Mouse (Mus musculus) testis, adult 2 months (tissue): ENCODE measurements around the gene Bard1. TPM values are rescaled to one million over a fixed set of nuclear protein-coding genes. Genes with fewer than 3 reads are reported as not detected.

ENCODE experiments used
- H3K27ac ChIP-seq: fragments of 200-500 bp; 2 replicates; pipeline ENCODE4 v1.5.1; 2012; ENCODE audit warnings: low read depth, low read length; ENCODE audit not compliant: control insufficient read depth, insufficient read depth
- H3K27me3 ChIP-seq: fragments of 200-500 bp; 2 replicates; pipeline ENCODE4 v1.6.1; 2012; ENCODE audit warnings: mild to moderate bottlenecking, low read length, moderate library complexity; ENCODE audit not compliant: control insufficient read depth, insufficient read depth
- H3K36me3 ChIP-seq: fragments of 200-500 bp; 2 replicates; pipeline ENCODE4 v1.6.1; 2012; ENCODE audit warnings: mild to moderate bottlenecking, low read length; ENCODE audit not compliant: control insufficient read depth, insufficient read depth
- H3K4me1 ChIP-seq: fragments of 200-500 bp; 2 replicates; pipeline ENCODE4 v1.6.1; 2012; ENCODE audit warnings: low read length; ENCODE audit not compliant: control insufficient read depth, insufficient read depth
- H3K4me3 ChIP-seq: fragments of 200-500 bp; 2 replicates; pipeline ENCODE4 v1.5.1; 2012; ENCODE audit warnings: low read depth, mild to moderate bottlenecking, low read length, moderate library complexity, mixed read lengths; ENCODE audit not compliant: control insufficient read depth
- CTCF ChIP-seq: fragments of 200-500 bp; IDR thresholded peaks from 2 replicates; pipeline ENCODE4 v1.5.1; 2012; ENCODE audit warnings: low read depth, mild to moderate bottlenecking, inconsistent platforms, low read length, moderate library complexity; ENCODE audit not compliant: control insufficient read depth, insufficient read depth, insufficient replicate concordance
- POLR2A ChIP-seq: fragments of 200-500 bp; IDR thresholded peaks from 2 replicates; pipeline ENCODE4 v1.6.1; 2012; ENCODE audit warnings: low read depth, mild to moderate bottlenecking, inconsistent platforms, low read length, moderate library complexity; ENCODE audit not compliant: control insufficient read depth
- polyA plus RNA-seq: library from polyadenylated mRNA; depleted of rRNA; stranded (reverse); fragments of >200 nt; gene quantifications from 2 replicates; pipeline ENCODE4 v1.2.3, GENCODE M21; 2012; rRNA removed

Bard1 gene
- polyA plus RNA-seq, result 4.5 and 5.3 TPM in 2 replicates

DNA sequence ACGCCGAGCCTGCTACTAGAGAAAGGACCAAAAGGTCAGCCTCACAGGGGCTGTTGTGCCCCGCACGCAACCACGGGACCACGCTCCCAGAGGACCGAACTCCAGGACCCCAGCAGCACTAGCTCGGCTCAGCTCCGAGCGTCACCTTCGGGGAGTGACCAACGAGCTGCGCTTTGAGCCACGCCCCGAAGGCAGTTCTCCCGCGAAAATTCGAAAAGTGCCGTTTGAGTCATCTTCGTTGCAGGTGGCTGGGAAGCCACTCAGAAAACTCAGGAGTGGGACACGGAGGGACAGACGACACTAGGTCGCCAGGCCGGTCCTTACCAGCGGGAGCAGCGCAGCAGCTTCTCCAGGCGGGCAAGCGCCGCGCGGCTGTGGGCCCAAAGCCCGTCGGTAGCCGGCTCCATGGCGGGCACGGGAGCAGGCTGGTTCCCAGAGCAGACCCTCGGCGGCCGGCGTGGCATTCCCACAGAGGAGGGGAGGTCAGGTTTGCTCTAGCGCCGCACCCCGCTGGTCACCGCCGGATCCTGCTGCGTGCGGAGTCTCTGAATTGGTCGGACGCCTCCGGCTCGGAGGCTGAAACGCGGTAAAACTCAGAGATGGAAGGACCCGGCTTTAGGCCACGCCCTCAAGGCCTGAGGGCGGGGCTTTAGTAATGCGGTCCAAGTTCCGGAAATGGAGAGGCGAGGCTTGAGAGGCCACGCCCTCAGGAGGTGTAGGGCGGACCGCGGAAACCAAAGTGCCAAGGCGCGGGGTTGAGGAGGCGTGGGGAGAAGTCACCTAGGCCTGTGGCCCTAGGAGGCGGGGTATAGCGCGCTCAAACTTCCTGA is at the start of gene Bard1:
Gene Bard1, minus strand, starts transcription at position 803 of the 830 bp plus-strand sequence.
- H3K27ac ChIP-seq, result peak within 1 kb of the TSS; percentile 92
- no peaks in the 10 kb centered on the region for H3K27me3 ChIP-seq
- TF ChIP-seq CTCF (no peak), POLR2A (peak; percentile 55)
- no peaks in the 10 kb centered on the region for H3K36me3 ChIP-seq
- H3K4me1 ChIP-seq, result peaks cover 3% of the 10 kb centered on the region
- H3K4me3 ChIP-seq, result peak within 1 kb of the TSS; percentile 84

DNA sequence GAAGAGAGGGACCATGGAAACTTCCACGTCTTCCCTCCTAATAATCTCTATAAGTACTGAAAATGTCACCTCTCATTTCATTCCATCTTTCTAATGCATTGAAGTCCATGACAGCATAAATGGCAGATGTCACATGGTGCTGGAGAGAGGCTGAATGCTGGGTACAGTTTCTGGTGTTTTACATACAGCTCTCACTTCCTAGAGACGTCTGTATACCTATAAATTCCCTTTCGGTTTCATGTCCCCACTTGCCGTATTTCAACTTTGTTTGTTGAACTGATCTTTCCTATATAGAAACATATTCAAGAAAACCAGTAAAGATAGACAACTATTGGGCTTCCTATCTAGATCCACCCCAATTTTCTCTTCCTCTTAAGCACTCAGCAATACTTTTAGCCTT is 24.2 kb upstream of the Bard1 start:
- Histone ChIP-seq H3K4me3 (no peak overlapping the region), H3K4me1 (no peaks in the 10 kb centered on the region), H3K27ac (no peak overlapping the region), H3K27me3 (no peaks in the 10 kb centered on the region), H3K36me3 (no peaks in the 10 kb centered on the region)
- TF ChIP-seq POLR2A (no peak), CTCF (no peak)

DNA sequence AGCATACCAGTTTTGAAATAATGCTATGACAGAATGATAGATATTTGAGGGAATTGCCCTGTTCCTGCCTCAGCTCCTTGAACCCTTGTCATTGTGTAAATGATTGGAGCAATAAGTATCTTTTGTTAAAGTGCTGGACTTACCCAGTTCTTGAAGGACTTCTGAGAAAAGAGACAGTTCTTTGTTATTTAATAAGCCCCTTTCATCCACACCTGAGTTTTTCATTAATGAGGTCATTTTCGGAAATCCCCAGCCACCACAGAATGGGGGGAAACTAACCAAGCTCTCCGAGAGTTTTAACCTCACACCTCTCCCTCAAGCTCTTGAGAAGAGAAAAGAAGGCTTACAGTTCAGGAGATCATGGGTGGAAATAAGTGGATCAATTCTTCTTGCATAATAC is 15.6 kb upstream of the Bard1 start:
- Histone ChIP-seq H3K36me3 (no peaks in the 10 kb centered on the region), H3K27ac (no peak overlapping the region), H3K4me3 (no peak overlapping the region), H3K4me1 (no peaks in the 10 kb centered on the region), H3K27me3 (no peaks in the 10 kb centered on the region)
- TF ChIP-seq POLR2A (no peak), CTCF (no peak)

DNA sequence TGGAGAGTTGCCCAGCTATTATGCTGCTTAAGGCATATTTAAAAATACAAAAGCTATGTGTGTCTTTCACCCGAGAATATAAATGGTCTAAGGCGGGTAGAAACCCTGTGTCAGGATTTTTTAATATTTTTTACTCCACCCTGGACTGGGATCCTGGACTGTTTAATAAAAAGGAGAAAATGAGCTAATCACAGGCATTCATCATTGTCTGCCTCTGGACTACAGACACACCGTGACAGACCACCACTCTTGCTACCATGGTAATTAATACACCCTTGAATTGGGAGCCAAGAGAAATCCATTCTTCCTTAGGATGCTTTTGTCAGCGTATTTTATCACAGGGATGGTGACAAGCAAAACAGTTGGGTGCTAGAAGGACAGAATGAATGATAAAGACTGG is 14.3 kb upstream of the Bard1 start:
- no peaks in the 10 kb centered on the region for H3K27me3 ChIP-seq
- no peak overlapping the region for H3K4me3 ChIP-seq
- H3K27ac ChIP-seq, result no peak overlapping the region
- no peak for TF ChIP-seq POLR2A
- H3K36me3 ChIP-seq, result no peaks in the 10 kb centered on the region
- H3K4me1 ChIP-seq, result no peaks in the 10 kb centered on the region

DNA sequence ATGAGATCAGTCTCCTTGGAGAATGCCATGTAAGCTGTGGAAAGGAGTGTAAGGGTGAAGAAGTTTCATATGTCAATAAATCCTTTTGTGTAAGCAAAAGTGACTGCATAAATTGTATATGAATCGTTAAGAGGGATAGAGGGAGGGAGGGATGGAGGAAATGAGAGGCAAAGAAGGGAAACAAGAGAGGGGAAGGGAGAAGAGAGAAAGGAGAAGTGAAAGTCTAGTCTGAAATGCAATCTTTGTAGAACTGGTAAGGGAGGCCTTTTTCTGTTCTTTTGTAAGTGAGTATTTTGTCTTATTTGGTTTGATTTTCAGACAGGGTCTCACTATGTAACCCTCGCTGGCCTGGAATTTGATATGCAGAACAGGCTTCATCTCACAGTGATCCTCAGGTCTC is 12.8 kb upstream of the Bard1 start:
- H3K27me3 ChIP-seq, result no peaks in the 10 kb centered on the region
- H3K36me3 ChIP-seq, result no peaks in the 10 kb centered on the region
- no peak overlapping the region for H3K27ac ChIP-seq
- no peak overlapping the region for H3K4me3 ChIP-seq
- no peak for TF ChIP-seq CTCF
- no peak for TF ChIP-seq POLR2A
- no peaks in the 10 kb centered on the region for H3K4me1 ChIP-seq

DNA sequence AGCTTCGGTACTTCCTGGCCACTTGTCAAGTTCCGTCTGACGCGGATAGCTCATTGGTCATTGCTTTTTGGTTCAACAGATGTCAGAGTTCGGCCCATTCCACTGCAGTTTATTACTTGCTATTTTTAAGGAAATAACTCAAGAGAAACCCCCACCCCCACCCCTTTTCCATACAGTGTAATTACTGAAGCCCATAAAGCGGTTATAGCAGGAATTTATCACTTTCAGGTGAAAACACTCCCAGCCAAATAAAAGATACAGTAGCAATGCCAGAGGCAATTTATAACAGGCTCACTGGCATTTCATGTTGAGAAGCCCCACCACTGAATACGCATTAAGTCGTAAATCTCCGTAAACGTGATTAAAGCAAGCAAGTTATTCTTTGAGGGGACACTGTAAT is 6.9 kb upstream of the Bard1 start:
- Histone ChIP-seq H3K27me3 (no peaks in the 10 kb centered on the region), H3K36me3 (no peaks in the 10 kb centered on the region), H3K27ac (no peak overlapping the region), H3K4me3 (no peak overlapping the region), H3K4me1 (no peaks in the 10 kb centered on the region)
- TF ChIP-seq POLR2A (no peak), CTCF (no peak)

DNA sequence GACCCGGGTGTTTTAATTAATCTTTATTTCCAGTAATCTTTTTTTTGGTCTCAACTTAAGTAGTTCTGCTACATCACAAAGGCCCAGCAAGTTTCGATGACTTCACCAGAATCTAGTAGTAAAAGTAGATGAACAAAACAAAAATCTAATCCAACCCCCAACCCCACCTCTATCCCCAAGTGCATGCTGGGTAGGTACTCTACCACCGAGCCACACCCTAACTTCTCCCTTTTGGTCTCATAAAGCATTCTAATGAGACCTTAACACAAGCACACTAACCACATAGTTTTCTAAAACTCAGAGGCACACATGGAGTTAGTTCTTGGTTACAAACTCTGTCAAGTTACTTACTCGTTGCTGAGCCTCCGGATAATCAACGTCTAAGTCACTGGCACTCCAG is 3.2 kb upstream of the Bard1 start:
- H3K27me3 ChIP-seq, result no peaks in the 10 kb centered on the region
- H3K4me1 ChIP-seq, result peaks cover 3% of the 10 kb centered on the region; the same call in 1 of the 2 replicates
- TF ChIP-seq POLR2A, result no peak
- TF ChIP-seq CTCF, result no peak
- H3K36me3 ChIP-seq, result no peaks in the 10 kb centered on the region
- H3K27ac ChIP-seq, result no peak overlapping the region
- H3K4me3 ChIP-seq, result no peak overlapping the region
